Mouse (Mus musculus) hindbrain, embryonic 10.5 days (tissue): ENCODE measurements at regions not wholly inside any gene's neighbourhood (a gene's known extent, or its start where the extent isn't known, plus 50 kb on each side); places are given as distances from the start of the nearest gene placed in this dataset.

ENCODE experiments used
- DNase-seq: peaks from one replicate; pipeline ENCODE4 v3.0.0-alpha.2; 2017; ENCODE audit warnings: low spot score
- H3K27ac ChIP-seq: fragments of 300-500 bp; sonication (generic); 2 replicates; pipeline ENCODE4 v1.5.1; 2016; ENCODE audit warnings: mild to moderate bottlenecking, moderate library complexity
- H3K27me3 ChIP-seq: fragments of 300-500 bp; sonication (generic); 2 replicates; pipeline ENCODE4 v1.6.1; 2016; ENCODE audit warnings: mild to moderate bottlenecking; ENCODE audit not compliant: poor library complexity, insufficient read depth, severe bottlenecking
- H3K36me3 ChIP-seq: fragments of 300-500 bp; sonication (generic); 2 replicates; pipeline ENCODE4 v1.6.1; 2016; ENCODE audit warnings: mild to moderate bottlenecking, moderate library complexity
- H3K4me1 ChIP-seq: fragments of 300-500 bp; sonication (generic); replicated peaks from 2 replicates; pipeline ENCODE4 v1.6.1; 2016; ENCODE audit warnings: mild to moderate bottlenecking
- H3K4me3 ChIP-seq: fragments of 300-500 bp; sonication (generic); 2 replicates; pipeline ENCODE4 v1.5.1; 2016; ENCODE audit warnings: mild to moderate bottlenecking, moderate library complexity
- H3K9me3 ChIP-seq: fragments of 300-500 bp; sonication (generic); 2 replicates; pipeline ENCODE4 v1.6.1; 2016; ENCODE audit warnings: mild to moderate bottlenecking, moderate library complexity
- WGBS: fragments of 180-500 bp; shearing (Covaris S2); methylation state at CpG from one replicate; pipeline ENCODE4 v1.1.7; 2016; 5-methylcytosine and 5-hydroxymethylcytosine counted together

DNA sequence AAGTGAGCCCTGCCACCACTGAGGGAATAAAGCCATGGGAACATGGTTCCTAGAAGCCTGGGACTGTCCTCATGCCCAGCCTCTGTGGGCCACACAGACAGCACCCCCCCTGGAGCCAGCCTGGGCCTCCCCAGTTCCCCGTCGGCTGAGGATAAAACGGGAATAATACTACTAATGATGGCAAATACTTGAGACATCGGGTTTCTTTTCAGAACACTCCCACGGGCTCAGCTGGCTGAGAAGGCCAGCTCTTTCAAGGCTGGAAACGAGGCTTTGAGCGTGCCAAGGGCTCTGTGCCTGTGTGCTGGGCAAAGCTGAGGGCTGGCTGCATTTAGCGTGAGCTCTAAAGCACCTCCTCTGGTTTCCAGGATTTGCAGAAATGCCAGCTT, 183.7 kb downstream of the Bmp7 start:
- 13% methylated on average over 8 of the region's 8 CpGs for WGBS
- DNase-seq, result no peak

DNA sequence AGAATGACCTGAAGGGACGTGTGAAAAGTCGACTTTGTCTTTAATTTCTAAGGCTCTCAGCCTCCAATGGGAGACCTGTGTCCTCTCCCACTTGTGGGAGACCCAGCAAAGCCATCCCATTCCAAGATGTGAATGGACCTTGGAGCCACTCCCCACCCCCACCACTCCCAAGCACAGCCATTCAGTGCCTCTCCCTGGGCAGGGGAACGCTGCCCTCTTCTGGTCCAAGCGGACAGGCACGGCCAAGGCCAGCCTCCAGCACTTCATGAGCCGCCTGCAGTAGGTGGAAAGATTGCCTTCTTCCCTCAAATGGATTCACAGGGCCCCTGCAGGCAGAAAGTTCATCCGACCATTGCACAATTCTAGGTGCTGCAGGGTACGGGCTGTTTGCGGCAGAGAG, 181.6 kb downstream of the Bmp7 start:
- 8% methylated on average over 9 of the region's 9 CpGs for WGBS
- peaks cover 37% of the 10 kb centered on the region for H3K4me1 ChIP-seq
- no peaks in the 10 kb centered on the region for H3K9me3 ChIP-seq
- peak; percentile 82 for DNase-seq
- H3K27ac ChIP-seq, result no peak overlapping the region
- no peaks in the 10 kb centered on the region for H3K36me3 ChIP-seq
- no peak overlapping the region for H3K4me3 ChIP-seq
- H3K27me3 ChIP-seq, result peaks cover 100% of the 10 kb centered on the region

More for the DNA sequence above, 183.7 kb downstream of the Bmp7 start:
- Histone ChIP-seq H3K4me3 (no peak overlapping the region), H3K27me3 (peaks cover 100% of the 10 kb centered on the region), H3K9me3 (no peaks in the 10 kb centered on the region), H3K4me1 (peaks cover 52% of the 10 kb centered on the region), H3K36me3 (no peaks in the 10 kb centered on the region), H3K27ac (no peak overlapping the region)

DNA sequence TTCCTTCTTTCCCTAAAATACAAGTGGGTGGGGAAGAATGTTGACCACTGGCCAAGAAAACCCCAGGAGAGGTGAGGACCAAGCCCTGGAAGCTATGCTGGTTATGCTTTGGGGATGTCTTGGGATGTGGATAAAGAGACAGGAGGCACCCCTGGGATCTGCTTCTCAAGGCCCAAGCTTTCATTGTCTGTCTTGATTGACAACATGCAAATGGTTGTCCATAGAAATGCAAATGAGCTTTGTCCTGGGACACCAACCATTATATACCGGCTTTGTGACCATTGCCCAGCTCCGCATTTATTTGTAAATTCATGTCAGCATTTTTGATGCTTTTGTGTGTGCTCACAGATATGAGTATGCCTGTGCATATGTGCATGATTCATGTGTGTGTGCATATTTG, 174.9 kb downstream of the Bmp7 start:
- Histone ChIP-seq H3K36me3 (no peaks in the 10 kb centered on the region), H3K9me3 (no peaks in the 10 kb centered on the region), H3K4me3 (no peak overlapping the region), H3K4me1 (peaks cover 37% of the 10 kb centered on the region), H3K27ac (peak overlapping the region; percentile 82), H3K27me3 (peaks cover 94% of the 10 kb centered on the region)
- DNase-seq, result peak; percentile 40
- 22% methylated on average over 2 of the region's 2 CpGs for WGBS

DNA sequence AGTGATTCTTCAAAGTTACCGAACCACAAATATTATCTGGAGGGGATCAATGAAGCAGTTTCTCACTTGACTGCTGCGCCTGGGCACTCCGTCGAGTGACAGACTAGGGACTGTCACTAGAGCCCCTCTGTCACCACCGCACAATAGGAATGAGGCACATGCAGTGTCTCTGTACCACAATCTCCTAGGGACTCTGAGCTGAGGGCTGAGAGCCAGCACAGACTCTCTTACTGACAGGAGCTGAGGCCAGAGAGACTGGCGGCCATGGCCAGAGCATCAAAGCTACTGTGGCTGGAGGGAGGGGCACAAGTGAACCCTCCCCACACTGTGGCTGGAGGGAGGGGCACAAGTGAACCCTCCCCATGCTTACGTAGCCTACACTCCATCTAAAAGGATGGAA, 173.7 kb downstream of the Bmp7 start:
- Histone ChIP-seq H3K27ac (peak overlapping the region; percentile 47), H3K4me3 (no peak overlapping the region), H3K27me3 (peaks cover 94% of the 10 kb centered on the region), H3K36me3 (no peaks in the 10 kb centered on the region), H3K4me1 (peaks cover 37% of the 10 kb centered on the region), H3K9me3 (no peaks in the 10 kb centered on the region)
- WGBS, result 28% methylated on average over 7 of the region's 7 CpGs
- no peak for DNase-seq

DNA sequence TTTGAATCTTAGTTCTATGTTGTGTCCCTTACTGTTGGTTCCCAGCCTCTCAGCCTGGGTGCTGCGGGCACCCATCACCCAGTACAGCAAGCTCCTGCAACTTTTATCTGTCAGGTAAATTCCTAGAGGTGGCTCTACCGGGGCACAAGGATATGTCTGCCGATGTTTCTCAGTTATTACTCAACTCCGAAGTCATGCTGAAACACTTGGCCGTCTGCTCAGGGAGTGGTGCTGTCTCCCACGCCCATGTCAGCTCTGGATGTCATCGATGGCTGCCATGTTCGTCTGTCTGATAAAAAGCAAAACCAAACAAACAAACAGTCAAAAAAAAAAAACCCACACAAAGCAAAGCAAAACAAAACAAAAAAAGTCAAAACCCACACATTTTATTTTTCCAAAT, 171.4 kb downstream of the Bmp7 start:
- 91% methylated on average over 8 of the region's 8 CpGs for WGBS
- no peak overlapping the region for H3K27ac ChIP-seq
- H3K4me1 ChIP-seq, result peaks cover 34% of the 10 kb centered on the region
- H3K36me3 ChIP-seq, result no peaks in the 10 kb centered on the region
- DNase-seq, result no peak
- peaks cover 90% of the 10 kb centered on the region for H3K27me3 ChIP-seq
- H3K4me3 ChIP-seq, result no peak overlapping the region
- H3K9me3 ChIP-seq, result no peaks in the 10 kb centered on the region

DNA sequence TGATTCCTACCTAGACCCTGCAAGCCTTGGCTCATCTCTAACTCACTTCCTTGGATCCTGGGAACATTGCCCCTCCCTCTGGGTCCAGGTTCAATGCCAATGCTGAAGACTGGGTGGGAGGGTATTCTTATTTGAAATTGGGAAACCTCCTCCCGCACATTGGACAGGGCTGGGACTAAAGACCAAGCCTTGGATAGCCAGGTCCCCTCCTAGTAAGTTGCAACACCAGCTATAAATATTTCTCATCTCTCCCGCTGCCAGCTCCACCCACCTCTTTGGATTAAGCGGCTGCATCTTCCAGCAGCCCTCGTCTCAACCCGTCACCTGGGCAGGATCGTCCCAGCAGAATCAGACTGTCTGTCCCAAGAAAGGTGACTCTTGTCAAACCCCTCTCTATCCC, 170.1 kb downstream of the Bmp7 start:
- WGBS, result 83% methylated on average over 6 of the region's 6 CpGs
- Histone ChIP-seq H3K9me3 (no peaks in the 10 kb centered on the region), H3K4me3 (no peak overlapping the region), H3K27me3 (peaks cover 90% of the 10 kb centered on the region), H3K4me1 (peaks cover 21% of the 10 kb centered on the region), H3K36me3 (no peaks in the 10 kb centered on the region), H3K27ac (no peak overlapping the region)
- no peak for DNase-seq

DNA sequence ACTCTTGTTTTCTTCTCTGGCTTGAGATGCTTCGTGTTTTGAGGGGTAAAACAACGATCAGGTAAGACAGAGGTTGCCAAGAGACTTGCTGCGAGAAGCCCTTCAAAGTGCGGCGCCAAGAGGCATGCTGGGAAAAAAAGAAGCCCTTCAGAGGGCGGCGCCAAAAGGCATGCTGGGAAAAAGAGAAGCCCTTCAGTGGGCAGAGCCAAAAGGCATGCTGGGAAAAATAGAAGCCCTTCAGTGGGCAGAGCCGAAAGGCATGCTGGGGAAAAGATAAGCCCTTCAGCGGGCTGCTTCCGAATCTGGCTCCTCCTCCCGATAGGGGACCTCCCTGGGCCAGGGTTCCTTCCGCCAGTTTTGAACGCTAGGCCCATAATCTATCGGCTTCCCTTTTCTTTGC, 169.5 kb downstream of the Bmp7 start:
- no peak overlapping the region for H3K4me3 ChIP-seq
- peaks cover 88% of the 10 kb centered on the region for H3K27me3 ChIP-seq
- 85% methylated on average over 14 of the region's 14 CpGs for WGBS
- no peaks in the 10 kb centered on the region for H3K9me3 ChIP-seq
- H3K4me1 ChIP-seq, result peaks cover 16% of the 10 kb centered on the region
- no peaks in the 10 kb centered on the region for H3K36me3 ChIP-seq
- DNase-seq, result no peak
- no peak overlapping the region for H3K27ac ChIP-seq

DNA sequence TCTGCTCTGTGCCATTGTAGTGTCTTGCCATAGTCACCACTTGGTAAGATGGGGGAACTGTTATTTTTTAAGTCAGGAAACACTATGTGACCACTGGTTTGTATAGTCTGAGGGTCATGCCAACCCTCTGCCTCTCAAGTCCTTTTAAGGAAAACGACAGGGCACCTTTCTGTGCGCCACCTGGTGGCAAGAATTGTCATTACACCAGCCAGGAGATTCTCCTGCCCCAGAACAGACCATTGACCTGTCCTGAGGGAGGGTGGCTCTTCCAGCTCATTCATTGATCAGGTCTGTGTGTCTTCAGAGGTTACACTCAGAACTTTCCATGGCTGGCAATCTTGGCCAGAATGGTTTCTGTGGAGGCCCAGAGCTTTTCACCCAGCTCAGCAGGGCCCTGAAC, 166.9 kb downstream of the Bmp7 start:
- Histone ChIP-seq H3K27ac (no peak overlapping the region), H3K36me3 (no peaks in the 10 kb centered on the region), H3K4me1 (no peaks in the 10 kb centered on the region), H3K9me3 (no peaks in the 10 kb centered on the region), H3K4me3 (no peak overlapping the region), H3K27me3 (peaks cover 75% of the 10 kb centered on the region)
- 0% methylated on average over 2 of the region's 2 CpGs for WGBS
- peak; percentile 81 for DNase-seq

DNA sequence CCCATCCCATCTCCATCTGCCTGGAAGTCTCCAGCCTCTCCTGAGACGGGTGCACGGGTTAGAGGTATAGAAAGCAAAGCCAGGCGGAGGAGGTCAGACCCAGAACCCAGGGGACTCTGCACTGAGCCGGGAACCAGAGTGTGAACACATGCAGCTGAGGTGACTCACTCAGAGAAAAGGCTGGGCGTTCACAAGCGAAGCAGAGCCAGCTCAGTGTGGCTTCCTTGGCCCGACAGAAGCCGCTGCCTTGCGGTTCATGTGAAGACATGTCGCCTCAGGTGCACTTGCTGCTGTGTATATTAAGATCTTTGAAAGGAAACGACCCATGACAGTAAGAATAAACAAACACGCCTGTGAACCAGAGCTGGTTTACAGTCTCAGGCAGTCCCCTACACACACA, 163.6 kb downstream of the Bmp7 start:
- Histone ChIP-seq H3K4me1 (peaks cover 17% of the 10 kb centered on the region), H3K36me3 (no peaks in the 10 kb centered on the region), H3K4me3 (no peak overlapping the region), H3K27me3 (peaks cover 67% of the 10 kb centered on the region), H3K9me3 (no peaks in the 10 kb centered on the region), H3K27ac (no peak overlapping the region)
- WGBS, result 75% methylated on average over 12 of the region's 12 CpGs
- no peak for DNase-seq

DNA sequence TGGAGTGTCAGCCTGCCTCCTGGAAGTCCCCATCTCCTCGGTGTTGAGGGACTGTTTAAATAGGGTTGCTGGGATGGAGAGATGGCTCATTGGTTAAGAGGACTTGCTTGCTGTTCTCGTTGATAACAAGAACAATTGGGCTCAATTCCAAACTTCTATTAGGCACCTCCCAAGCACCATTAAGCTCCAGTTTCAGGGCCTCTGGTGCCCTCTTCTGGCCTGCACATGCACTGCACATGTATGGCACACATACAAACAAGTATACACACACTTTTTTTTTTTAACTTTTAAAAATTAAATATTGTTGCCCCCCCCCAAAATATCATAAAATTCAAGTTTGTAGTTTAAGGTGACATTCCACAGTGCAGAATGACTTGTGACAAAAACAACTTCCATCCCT, 162.3 kb downstream of the Bmp7 start:
- no peaks in the 10 kb centered on the region for H3K9me3 ChIP-seq
- H3K4me3 ChIP-seq, result no peak overlapping the region
- no peak overlapping the region for H3K27ac ChIP-seq
- peaks cover 57% of the 10 kb centered on the region for H3K27me3 ChIP-seq
- DNase-seq, result no peak
- H3K4me1 ChIP-seq, result peaks cover 22% of the 10 kb centered on the region
- H3K36me3 ChIP-seq, result no peaks in the 10 kb centered on the region
- WGBS, result 77% methylated on average over 2 of the region's 2 CpGs

DNA sequence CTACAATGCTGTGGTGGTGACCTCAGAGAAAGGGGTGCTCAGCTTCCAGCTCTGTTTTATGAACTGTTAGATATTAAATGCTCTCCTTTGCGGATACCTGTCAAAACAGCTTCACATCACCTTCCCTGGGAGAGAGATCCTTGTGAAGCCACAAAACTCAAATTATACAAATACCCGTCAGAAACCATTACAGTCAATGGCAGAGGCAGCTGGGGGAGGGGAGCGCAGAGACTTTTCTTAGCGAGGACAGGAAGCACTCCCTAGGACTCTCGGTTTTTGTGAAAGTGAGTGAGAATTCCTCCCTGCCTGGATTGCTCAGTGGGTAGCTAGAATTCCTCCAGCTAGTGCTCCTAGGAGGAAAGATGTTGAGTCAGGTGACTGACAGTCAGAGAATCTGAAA, 161.0 kb downstream of the Bmp7 start:
- Histone ChIP-seq H3K4me1 (peaks cover 27% of the 10 kb centered on the region), H3K4me3 (no peak overlapping the region), H3K36me3 (no peaks in the 10 kb centered on the region), H3K27ac (no peak overlapping the region), H3K9me3 (peaks cover 10% of the 10 kb centered on the region), H3K27me3 (peaks cover 48% of the 10 kb centered on the region)
- DNase-seq, result no peak
- 21% methylated on average over 5 of the region's 5 CpGs for WGBS

DNA sequence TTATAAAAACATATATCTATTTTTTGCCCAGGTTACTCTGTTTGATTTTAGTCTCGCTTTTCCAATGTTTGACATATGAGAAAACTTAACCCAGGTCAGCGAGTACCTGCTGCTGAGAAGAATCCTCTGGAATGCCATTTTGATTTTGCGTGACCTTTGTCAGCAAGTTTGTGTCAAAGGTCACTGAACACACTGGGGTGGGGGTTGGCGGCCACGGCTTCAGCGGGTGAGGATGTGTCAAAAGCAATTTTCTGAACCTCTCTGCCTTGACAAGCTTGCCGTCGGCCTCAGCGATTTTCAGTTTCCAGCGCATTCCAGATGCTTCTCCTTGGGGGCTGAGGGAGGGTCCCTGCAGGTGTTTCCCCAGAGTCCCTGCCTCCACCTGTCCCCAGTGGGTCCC, 157.4 kb downstream of the Bmp7 start:
- Histone ChIP-seq H3K27me3 (peaks cover 47% of the 10 kb centered on the region), H3K36me3 (no peaks in the 10 kb centered on the region), H3K4me1 (peaks cover 41% of the 10 kb centered on the region), H3K27ac (no peak overlapping the region), H3K4me3 (no peak overlapping the region), H3K9me3 (peaks cover 14% of the 10 kb centered on the region)
- 37% methylated on average over 10 of the region's 10 CpGs for WGBS
- DNase-seq, result no peak

DNA sequence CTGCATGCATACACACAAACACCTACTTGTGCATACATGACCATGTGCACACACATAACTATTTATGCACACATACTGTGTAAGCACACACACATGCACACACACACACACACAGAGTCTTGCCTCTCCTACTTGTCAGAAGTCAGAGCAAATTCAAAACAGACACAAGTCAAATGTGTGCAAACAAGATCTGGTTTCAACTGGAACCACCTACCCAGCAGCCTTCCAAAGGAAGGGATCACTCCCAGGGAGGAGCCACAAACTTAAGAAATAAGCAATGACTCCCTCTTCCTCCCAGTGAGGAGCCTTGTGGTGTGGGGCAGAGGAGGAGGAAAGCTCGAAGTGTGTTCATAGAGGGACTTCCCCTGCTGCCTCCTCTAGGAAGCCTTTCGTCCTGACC, 153.8 kb downstream of the Bmp7 start:
- Histone ChIP-seq H3K9me3 (peaks cover 14% of the 10 kb centered on the region), H3K27ac (no peak overlapping the region), H3K4me1 (peaks cover 42% of the 10 kb centered on the region), H3K4me3 (no peak overlapping the region), H3K27me3 (peaks cover 64% of the 10 kb centered on the region), H3K36me3 (no peaks in the 10 kb centered on the region)
- 46% methylated on average over 2 of the region's 2 CpGs for WGBS
- no peak for DNase-seq

DNA sequence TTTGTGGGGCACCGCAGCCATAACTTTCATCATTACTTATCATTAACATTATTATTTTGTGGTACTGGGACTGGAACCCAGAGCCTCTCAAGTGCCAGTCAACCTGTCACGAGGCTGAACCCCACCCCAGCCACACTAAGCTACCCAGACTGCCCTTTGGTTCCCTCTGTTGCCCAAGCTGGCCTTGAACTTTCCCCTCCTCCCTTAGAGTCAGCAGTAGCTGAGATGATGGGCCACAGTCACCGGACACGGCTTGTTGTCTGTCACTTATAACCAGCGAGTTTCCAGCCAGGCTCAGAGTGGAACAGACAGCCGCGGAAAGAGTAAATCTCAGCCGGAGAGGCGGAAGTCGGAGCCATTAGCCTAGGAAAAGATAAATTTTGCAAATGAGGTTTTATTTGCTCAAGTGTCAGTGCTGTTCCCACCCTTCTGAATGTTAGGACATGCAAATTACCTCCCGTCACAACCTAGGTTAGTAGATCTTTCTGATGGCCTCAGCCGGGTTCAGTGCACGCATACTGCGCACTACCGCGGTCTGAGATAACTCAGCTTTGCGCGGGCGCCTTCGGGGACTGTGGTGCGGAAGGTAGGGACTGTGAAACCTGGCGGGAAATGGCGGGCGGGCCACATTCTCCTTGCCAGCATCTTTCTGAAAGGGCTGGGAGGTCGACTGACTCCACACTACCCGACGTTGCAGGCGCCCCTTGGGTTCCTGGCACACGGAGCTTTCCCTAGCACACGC, 152.7 kb downstream of the Bmp7 start:
- Histone ChIP-seq H3K27ac (0 out of 2 replicates have a peak overlapping the region, but pooled peaks have one; percentile 12), H3K27me3 (peaks cover 67% of the 10 kb centered on the region), H3K4me1 (peaks cover 41% of the 10 kb centered on the region), H3K9me3 (peaks cover 14% of the 10 kb centered on the region), H3K4me3 (peak overlapping the region; percentile 33), H3K36me3 (no peaks in the 10 kb centered on the region)
- no peak for DNase-seq
- 31% methylated on average over 30 of the region's 30 CpGs for WGBS
